Comparison of ENCODE assay signal across 8 mouse cellular contexts in the genomic region with DNA sequence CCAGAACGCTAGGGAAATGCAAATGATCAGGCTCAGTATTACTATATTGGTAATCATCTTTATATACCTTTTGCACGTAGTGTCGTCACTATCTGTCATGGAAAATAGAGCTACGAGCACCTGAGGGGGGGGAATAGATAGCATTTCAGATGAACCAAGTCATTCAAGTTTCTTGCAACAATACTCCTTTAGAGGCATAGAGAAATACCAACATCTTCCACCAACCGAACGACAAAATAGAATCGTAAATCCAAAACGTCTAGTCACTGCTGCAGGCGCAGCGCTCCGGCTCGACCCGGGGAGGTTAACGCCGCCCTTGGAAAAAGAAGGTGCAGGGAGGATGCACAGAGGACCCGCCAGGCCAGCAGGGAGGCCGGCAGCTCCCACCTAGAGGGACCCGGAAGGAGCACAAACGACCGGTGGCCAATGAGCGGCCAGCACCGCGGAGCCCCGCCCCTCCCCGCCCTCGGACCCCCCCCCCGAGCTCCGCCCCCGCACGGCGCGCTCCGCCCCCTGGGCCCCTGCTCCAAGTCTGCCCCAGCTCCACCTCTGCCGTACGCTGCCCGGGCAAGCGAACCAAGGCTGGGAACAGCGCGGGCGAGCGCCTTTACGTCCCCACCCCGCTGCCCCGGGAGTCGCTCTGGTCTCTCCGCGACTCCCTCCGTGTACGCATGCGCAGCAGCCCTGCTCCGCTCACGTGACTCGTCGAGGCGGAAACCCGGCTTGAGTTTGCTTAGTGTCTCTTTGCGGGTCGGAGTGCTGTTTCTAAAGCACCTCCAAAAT. TPM values are rescaled to one million over a fixed set of nuclear protein-coding genes. Genes with fewer than 3 reads are reported as not detected.
A peak's percentile ranks its signal among the peaks of the same experiment; 100 is the strongest.
DNase-seq lines count a peak whose midpoint lies in the region; ATAC-seq and TF ChIP-seq lines count a peak whose summit lies in the region.

Gene Tmem19 (minus strand): TSS at position 662 of the 783 bp plus-strand sequence.

- peaks cover 76% of the 10 kb centered on the region for H3K4me1 ChIP-seq in E14TG2a.4 (replicated peaks; ENCODE audit: low read depth, low read length)
- H3K4me1 ChIP-seq in forebrain, embryonic 13.5 days, result peaks cover 22% of the 10 kb centered on the region
- H3K4me1 ChIP-seq in liver, postnatal 0 days (ENCODE audit: insufficient read depth), result peaks cover 16% of the 10 kb centered on the region
- peaks cover 13% of the 10 kb centered on the region for H3K4me1 ChIP-seq in neural tube, embryonic 14.5 days (ENCODE audit: control insufficient read depth, insufficient read depth, low read length)

- H3K9ac ChIP-seq in forebrain, embryonic 13.5 days, result peak within 1 kb of the TSS; percentile 68
- peak within 1 kb of the TSS; percentile 76 for H3K9ac ChIP-seq in liver, postnatal 0 days (replicated peaks)
- H3K9ac ChIP-seq in neural tube, embryonic 14.5 days (replicated peaks; ENCODE audit: low read depth, low read length), result peak within 1 kb of the TSS; percentile 44

- no peaks in the 10 kb centered on the region for H3K27me3 ChIP-seq in E14TG2a.4 (ENCODE audit: insufficient read depth, low read length)
- no peaks in the 10 kb centered on the region for H3K27me3 ChIP-seq in forebrain, embryonic 13.5 days
- no peaks in the 10 kb centered on the region for H3K27me3 ChIP-seq in liver, postnatal 0 days (ENCODE audit: insufficient read depth, low read length)
- no peaks in the 10 kb centered on the region for H3K27me3 ChIP-seq in neural tube, embryonic 14.5 days (ENCODE audit: control insufficient read depth, insufficient read depth, low read length)

- H3K36me3 ChIP-seq in E14TG2a.4 (ENCODE audit: insufficient read depth, low read length), result peaks cover 5% of the 10 kb centered on the region
- H3K36me3 ChIP-seq in forebrain, embryonic 13.5 days (ENCODE audit: poor library complexity, severe bottlenecking), result peaks cover 10% of the 10 kb centered on the region
- no peaks in the 10 kb centered on the region; the same call in none of the 2 replicates for H3K36me3 ChIP-seq in liver, postnatal 0 days (replicated peaks; ENCODE audit: insufficient read depth, low read length)
- H3K36me3 ChIP-seq in neural tube, embryonic 14.5 days (ENCODE audit: control insufficient read depth, insufficient read depth, low read length), result no peaks in the 10 kb centered on the region

- peak; percentile 97 for DNase-seq in c-Kit-positive CD71-positive TER-119-positive erythroid progenitor cells, embryonic 14.5 days (ENCODE audit: low spot score)
- DNase-seq in heart, postnatal 10 days, result peak; percentile 97 to 98
- peak; percentile 89 for DNase-seq in large intestine, adult 2 months (ENCODE audit: low read depth, low spot score)
- peak; percentile 98 for DNase-seq in liver, postnatal 0 days
- DNase-seq in testis, postnatal 10 days (ENCODE audit: low spot score), result peak; percentile 98

- no peaks in the 10 kb centered on the region for H3K9me3 ChIP-seq in E14TG2a.4 (ENCODE audit: low read length)
- H3K9me3 ChIP-seq in forebrain, embryonic 13.5 days (replicated peaks), result no peaks in the 10 kb centered on the region
- no peaks in the 10 kb centered on the region for H3K9me3 ChIP-seq in liver, postnatal 0 days (ENCODE audit: low read length)
- no peaks in the 10 kb centered on the region for H3K9me3 ChIP-seq in neural tube, embryonic 14.5 days (ENCODE audit: control insufficient read depth, low read length)

- peak within 1 kb of the TSS; percentile 84 for H3K4me3 ChIP-seq in E14TG2a.4 (replicated peaks; ENCODE audit: low read length)
- peak within 1 kb of the TSS; percentile 63 for H3K4me3 ChIP-seq in forebrain, embryonic 13.5 days
- peak within 1 kb of the TSS; percentile 60 for H3K4me3 ChIP-seq in liver, postnatal 0 days (ENCODE audit: low read depth, low read length)
- peak within 1 kb of the TSS; percentile 51 for H3K4me3 ChIP-seq in neural tube, embryonic 14.5 days (ENCODE audit: low read depth, low read length)

- peak within 1 kb of the TSS; percentile 72 for H3K4me2 ChIP-seq in forebrain, embryonic 13.5 days
- peak within 1 kb of the TSS; percentile 84 for H3K4me2 ChIP-seq in liver, postnatal 0 days (ENCODE audit: low read depth, low read length)
- peak within 1 kb of the TSS; percentile 67 for H3K4me2 ChIP-seq in neural tube, embryonic 14.5 days (ENCODE audit: low read depth, low read length)

- H3K27ac ChIP-seq in forebrain, embryonic 13.5 days, result peak within 1 kb of the TSS; percentile 98
- peak within 1 kb of the TSS; percentile 92 for H3K27ac ChIP-seq in liver, postnatal 0 days (ENCODE audit: low read depth)
- peak within 1 kb of the TSS; percentile 90 for H3K27ac ChIP-seq in neural tube, embryonic 14.5 days (ENCODE audit: low read depth, low read length)

- 1% methylated on average over 52 of the region's 58 CpGs for WGBS in forebrain, embryonic 13.5 days
- 1% methylated on average over 52 of the region's 58 CpGs for WGBS in large intestine, adult 2 months
- under 1% methylated on average over 58 of the region's 58 CpGs for WGBS in liver, postnatal 0 days (ENCODE audit: insufficient replicate concordance)
- WGBS in neural tube, embryonic 14.5 days, result under 1% methylated on average over 49 of the region's 58 CpGs

- intact Hi-C loops in heart, postnatal 10 days (cut with DNase I), result no loop called here

- peak; percentile 98 for ATAC-seq in forebrain, embryonic 13.5 days
- ATAC-seq in liver, postnatal 0 days, result peak; percentile 99
- peak; percentile 99 for ATAC-seq in neural tube, embryonic 14.5 days (ENCODE audit: low read depth)

- TF ChIP-seq EP300 in liver, postnatal 0 days (IDR thresholded peaks at IDR 0.05; ENCODE audit: low read depth), result no peak

- TF ChIP-seq CTCF in E14TG2a.4 (conservative IDR thresholded peaks at IDR 0.05; ENCODE audit: low read length), result no peak
- TF ChIP-seq CTCF in liver, postnatal 0 days (IDR thresholded peaks at IDR 0.05; ENCODE audit: low read depth), result 0 out of 2 replicates have a peak, but pooled peaks have one; percentile 7

RNA-seq across cellular contexts. Expression of gene Tmem19, which starts in this region (rescaled TPM):
- 34.1 and 35.0 TPM in 2 replicates for polyA plus RNA-seq in forebrain, embryonic 13.5 days (2015; fragmentation: Nextera tagmentation; extraction: Ambion mirVana)
- 10 to 100 TPM; 16.0 to 20.7 TPM for total RNA-seq in heart, postnatal 10 days (2021)
- polyA plus RNA-seq in large intestine, adult 2 months (2012; rRNA removed), result 28.4 and 30.1 TPM in 2 replicates
- polyA plus RNA-seq in liver, postnatal 0 days (2015; fragmentation: Nextera tagmentation; extraction: Ambion mirVana), result 16.3 and 19.3 TPM in 2 replicates
- 39.3 and 42.1 TPM in 2 replicates for polyA plus RNA-seq in neural tube, embryonic 14.5 days (2014; fragmentation: Nextera tagmentation; extraction: Ambion mirVana)

Comparison
In these comparisons a context has a peak if more than half of its experiments do, and no peak if none do; other contexts are left out.
1. Peak in every context shown above with its lines: DNase-seq, ATAC-seq, H3K4me3 ChIP-seq and H3K27ac ChIP-seq.